Mouse (Mus musculus): ENCODE measurements around the gene Cdyl.
A peak's percentile ranks its signal among the peaks of the same experiment; 100 is the strongest.

DNA sequence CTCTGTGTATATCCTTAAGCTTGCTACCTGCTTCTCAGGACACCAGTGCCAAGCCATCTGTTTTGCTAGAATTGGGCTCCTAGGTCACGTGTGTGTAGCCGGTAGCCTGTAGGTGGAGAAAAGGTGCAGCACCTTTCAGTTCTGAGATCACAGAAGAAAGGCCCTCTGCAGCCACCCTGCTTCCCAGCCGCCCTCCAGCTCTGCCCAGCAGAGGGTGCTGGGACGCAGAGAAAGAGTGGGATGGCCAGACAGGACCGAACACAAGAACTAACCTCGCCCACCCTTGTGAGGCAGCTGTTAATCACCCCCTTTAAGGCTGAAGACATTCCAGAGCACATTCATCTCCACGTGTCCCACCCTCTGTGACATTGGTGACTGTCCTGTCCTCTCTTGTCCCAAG, 114.1 kb downstream of the Cdyl start:
- peak; percentile 75 for TF ChIP-seq CTCF (IDR thresholded peaks at IDR 0.05; ENCODE audit: low read depth, low read length)
- no peak for TF ChIP-seq POLR2A (IDR thresholded peaks at IDR 0.05; ENCODE audit: insufficient read depth, low read length)
- TF ChIP-seq EP300 (IDR thresholded peaks at IDR 0.05; ENCODE audit: insufficient read depth, low read depth, low read length): no peak

All from ES-Bruce4 (cell line).